Mouse (Mus musculus) liver, adult (tissue): ENCODE measurements around the gene Tldc2.

Experiments
- GATA4 ChIP-seq: IDR thresholded peaks from 2 replicates; pipeline ENCODE4 v1.6.1; 2014; ENCODE audit warnings: mild to moderate bottlenecking, low read length; ENCODE audit not compliant: insufficient replicate concordance

Gene Tldc2

DNA sequence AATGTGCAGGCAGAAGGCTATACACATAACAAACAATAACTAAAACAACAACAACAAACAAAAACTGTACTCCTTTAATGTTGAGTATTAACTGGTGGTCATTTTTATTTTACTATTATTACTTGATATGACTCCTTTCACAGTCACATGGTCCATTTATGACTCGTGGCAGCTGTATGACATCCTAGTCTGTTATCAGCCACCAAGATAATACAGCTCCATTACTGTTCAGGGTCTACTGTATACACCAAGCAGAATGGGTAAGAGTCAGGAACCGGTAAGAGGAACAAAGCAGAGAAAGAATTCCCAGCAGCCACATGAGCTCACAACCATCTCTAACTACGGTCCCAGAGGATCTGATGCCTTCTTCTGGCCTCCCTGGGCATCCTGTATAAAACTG is 38.4 kb downstream of the Tldc2 start:
- TF ChIP-seq GATA4 = no peak

DNA sequence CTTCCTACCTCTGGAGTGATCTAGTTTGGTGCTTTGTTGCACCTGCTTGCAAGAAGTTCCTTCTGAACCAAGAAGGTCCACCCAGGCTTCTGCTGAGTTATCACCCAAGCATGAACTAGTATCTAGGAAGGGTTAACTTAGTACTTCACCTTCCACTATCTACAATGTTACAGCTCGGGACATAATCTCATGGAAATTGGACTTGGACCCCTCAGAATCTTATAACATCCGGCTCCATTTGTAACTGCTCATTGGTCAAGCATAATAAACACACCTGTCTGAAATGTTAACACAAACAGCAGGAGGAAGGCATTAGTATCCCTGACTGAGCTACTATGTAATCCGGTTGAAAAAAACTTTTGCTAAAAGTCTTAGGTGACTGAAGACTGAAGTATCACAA is 40.5 kb downstream of the Tldc2 start:
- no peak for TF ChIP-seq GATA4

DNA sequence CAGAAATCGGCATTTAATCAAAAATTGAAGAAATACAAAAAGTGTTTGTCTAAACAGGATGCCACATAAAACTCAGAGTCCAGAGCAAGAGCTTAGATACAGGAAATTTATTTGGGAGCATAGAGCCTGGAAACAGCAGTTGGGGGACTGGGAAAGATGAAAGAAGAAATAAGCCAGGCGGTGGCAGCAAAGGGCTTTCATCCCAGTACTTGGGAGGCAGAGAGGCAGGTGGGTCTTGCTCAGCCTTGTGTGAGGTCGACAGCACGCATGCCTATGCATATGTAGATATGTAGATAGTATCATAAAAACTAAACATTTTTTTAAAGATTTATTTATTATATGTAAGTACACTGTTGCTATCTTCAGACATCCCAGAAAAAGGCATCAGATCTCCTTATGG is 41.2 kb downstream of the Tldc2 start:
- TF ChIP-seq GATA4 = no peak

DNA sequence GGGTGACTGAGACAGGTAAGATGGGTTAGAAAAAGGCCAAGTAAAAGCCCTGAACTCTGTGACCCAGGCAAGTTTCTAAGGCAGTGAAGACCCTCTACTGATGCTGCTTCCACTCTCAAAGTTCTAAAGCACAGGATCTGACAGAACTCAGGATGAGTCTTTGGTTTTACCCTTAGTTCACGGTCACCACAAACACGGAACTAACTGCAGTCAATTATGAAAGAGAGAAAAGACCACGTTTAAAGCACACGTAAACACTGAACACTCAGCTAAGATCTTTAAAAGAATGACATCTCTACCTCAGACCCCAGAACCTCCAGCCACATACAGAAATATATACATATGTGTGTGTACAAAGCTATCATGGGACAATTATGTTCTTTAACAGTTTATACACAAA is 42.2 kb downstream of the Tldc2 start:
- TF ChIP-seq GATA4 = no peak

DNA sequence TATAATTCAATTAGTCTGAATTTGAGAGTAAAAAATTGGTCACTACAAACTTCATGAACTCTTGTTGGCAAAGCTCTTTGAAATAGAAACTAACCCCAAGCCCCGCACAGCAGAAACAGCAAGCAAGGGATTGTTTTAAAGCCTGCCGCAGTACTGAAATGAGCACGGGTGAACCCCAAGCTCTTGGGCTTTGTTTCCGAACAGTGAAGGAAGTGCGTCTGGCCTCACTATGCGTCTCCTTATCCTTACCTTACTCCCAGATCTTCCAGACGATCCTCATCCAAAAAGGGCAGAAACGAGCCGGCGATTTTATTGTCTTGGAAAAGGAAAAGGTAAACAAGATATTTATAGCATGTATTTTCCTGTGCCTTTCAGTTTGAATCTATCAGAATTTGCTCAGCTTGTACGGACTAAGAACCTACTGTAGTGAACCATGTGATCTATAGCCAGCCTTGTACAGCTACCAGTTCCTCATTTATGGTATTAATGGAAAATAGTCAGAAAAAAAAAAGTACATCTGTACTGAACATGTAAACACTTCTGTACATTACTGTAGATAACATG is 42.8 kb downstream of the Tldc2 start:
- TF ChIP-seq GATA4 = no peak

DNA sequence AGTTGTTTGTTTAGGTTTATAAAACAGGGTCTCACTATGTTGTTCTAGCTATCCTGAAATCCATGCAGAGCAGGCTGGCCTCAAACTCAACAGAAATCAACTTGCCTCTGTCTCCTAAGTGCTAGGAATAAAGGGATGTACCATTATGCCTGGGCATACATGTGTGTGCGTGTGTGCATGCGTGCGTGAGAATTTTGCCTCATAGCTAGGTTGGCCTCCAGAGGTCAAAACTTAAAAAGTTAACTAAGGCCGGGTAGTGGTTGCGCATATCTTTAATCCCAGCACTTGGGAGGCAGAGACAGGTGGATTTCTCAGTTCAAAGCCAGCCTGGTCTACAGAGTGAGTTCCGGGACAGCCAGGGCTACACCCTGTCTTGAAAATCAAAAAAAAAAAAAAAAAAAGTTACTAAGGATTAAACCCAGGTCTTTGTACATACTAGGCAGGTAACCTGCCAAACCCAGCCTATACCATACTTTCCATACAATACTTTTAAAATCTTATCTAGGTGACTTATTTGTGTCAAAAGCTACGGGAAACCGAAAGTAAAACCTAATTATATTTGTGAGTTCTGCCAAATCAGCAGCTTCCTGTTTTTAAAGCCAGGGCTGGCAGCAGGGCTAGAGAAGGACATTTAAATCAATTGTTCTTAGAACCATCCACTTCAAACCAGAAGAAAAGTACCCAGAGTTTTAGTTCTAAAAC is 44.1 kb downstream of the Tldc2 start:
- TF ChIP-seq GATA4 = peak; percentile 24; the same call in 1 of the 2 replicates

DNA sequence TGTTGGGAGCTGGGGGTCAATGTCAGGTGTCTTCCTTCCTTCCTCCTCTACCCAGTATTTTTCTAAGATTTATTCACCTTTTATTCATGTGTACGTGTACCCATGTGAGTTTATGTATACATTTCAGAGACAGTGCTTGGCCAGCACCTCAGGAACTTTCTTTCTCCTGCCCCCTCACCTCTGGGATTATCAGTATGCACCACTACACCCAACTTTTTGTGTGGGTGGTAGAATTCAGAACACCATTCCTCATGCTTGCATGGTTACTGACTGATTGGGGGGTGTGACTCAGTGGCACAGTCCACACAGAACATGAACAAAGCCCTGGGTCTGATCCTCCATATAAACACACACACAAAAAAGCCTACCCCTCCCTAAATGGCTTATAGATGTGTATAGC is 45.2 kb downstream of the Tldc2 start:
- no peak for TF ChIP-seq GATA4

DNA sequence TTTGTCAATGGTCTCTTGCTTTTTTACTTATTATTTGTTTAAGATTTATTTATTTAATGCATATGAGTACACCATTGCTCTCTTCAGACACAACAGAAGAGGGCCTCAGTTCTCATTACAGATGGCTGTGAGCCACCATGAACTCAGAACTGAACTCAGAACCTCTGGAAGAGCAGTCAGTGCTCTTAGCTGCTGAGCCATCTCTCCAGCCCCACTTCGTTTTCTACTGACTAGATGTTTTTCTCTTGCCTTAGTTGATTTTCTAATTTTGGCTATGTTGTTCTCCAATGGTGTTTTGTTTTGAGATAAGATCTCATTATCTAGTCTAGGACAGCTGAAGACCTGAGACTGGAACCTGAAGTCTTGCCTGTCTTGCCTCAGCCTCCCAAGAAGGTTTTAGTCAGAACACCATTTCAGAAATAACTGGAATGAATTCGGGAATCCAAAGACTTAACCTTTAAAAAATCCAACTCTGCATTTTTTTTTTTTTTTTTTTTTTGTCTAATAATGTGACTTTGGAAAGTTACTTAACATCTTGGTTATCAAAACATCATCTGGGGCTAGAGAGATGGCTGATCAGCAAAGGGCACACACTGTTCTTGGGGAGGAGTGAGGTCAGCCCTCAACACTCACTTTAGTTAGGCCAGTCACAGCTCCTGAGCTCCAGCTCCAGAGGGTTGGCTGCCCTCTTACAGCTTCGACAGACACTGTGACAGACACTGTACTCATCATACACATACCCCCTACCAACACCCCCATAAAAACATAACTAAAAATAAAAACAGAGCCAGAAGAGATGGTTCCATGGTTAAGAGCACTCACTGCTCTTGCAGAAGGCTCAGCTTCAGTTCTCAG is 46.1 kb downstream of the Tldc2 start:
- no peak for TF ChIP-seq GATA4

DNA sequence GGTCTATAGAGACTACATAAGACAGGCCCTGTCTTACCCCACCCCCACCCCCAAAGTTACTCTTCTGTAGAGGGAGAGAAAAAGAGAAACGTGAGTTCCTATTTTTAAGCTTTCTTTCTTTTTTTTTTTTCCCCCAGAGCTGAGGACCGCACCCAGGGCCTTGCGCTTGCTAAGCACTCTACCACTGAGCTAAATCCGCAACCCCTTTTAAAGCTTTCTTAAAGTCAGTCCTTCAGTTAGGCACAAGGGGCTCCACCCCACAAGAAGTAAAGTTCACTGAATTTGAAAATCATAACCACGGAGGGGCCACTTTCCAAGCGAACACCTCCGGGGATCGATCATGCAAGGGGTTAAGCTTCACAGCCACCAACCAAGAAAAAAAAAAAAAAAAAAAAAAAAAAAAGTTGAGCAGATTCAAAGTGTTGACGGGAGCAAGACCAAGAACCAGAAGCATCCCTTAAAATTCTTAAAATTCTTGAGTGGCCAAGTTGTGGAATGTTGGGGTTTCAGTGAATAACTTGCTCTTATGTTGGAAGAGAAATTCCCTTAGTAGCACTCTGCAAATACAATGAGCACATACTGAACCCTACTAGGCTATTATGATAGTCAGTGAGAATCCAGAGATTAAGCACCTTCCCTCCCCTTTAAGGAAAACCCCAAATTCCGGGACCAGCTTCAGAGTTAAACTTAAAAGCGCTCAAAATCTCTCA is 47.1 kb downstream of the Tldc2 start:
- TF ChIP-seq GATA4 = no peak

DNA sequence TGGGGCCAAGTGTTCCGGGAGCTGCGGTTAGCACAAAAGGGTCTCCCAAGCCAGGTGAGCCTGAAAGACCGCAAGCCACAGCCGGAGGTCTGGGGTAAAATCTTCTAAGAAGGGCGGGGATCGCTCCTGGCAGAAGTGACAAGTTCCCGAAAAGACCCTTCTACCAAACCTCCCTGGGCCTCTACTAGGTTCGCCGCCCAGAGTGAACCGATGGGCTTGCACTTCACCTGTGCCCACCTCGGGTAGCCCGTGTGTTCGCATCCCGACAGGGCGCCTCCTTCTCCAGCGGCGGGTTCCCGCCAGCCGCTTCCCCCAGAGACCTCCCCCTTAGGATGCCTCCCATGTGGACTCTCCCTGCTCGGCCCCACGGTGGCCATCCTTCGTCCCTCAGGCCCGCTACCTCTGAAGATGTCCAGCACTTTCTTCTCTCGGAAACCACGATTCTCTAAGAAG is 47.6 kb downstream of the Tldc2 start:
- no peak for TF ChIP-seq GATA4

DNA sequence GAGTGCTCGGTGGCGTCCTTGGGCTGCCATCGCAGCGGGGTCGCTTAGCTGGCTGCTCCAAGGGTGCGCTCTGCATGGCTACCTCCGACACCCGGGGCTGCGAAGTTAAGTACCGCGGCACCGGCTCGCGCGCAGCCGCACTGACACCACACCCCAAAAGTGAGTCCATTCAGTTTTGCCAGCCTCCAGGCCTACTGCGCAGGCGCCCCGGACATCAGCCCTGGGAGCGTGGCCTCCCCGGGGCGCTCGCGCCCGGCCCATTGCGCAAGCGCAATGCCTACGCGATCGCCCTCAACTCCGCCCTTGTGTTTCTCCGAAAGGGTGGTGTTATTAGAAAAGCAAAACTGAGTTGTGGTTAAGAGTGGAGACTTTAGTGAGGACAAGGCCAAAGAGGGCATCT is 48.2 kb downstream of the Tldc2 start, which contains the start of gene Samhd1:
Gene Samhd1 (minus strand): TSS at position 252 of the 400 bp plus-strand sequence.
- no peak for TF ChIP-seq GATA4

DNA sequence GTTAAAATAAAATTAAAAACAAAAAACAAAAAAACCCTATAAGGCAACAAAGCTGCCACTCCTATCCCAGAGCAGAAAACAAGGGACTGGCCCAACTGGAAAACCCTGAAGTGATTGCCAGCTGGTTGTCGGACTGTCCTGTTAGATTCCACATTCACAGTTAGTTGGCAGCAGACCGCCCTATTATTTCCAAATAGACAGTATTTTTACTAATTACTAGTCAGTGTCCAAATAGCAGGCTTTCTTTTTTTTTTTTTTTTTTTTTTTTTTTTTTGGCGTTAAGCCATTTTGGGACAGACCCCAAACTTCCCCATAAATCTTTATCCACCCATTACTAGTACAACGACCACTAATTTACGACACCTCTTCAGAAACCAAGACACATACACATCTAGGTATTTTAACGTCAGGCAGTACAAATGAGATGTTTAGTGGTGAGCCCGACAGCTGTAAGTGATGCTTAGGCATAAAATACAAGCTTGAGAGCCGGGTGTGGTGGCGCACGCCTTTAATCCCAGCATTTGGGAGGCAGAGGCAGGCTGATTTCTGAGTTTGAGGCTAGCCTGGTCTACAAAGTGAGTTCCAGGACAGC is 48.8 kb downstream of the Tldc2 start:
- TF ChIP-seq GATA4 = no peak

DNA sequence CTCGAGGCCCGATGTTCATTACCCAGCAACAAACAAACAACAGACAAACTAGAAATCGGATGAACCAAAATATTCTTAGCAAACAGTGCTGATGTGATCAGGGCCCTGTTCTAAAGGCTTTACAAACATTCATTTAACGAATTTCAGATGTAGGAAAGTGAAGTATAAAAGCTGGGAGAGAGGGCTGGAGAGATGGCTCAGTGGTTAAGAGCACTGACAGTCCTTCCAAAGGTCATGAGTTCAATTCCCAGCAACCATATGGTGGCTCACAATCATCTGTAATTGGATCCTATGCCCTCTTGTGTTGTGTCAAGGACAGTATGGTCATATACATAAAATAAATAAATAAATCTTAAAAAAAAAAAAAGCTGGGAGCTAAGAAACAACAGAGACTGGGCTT is 49.3 kb downstream of the Tldc2 start:
- TF ChIP-seq GATA4 = no peak

DNA sequence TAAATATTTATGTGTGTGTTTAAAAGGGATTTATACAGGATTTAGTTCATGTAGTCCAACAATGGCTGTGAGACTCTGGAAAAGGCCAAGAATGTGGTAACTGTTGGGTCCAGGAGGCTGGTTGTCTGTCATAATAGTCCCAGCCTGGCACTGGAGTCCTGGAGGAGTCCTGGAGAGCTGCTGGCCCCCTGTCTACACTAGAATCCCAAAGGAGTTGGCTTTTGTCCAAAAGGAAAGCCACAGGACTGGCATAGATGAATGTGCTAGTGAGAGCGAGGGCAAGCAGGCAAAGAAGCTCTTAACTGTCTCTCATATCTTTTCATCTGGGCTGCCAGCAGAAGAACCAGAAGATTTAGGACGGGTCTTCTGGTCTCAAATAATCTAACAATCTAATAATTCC is 49.8 kb downstream of the Tldc2 start:
- TF ChIP-seq GATA4 = no peak
